Mouse (Mus musculus): ENCODE measurements around the gene Pgam2. TPM values are rescaled to one million over a fixed set of nuclear protein-coding genes. Genes with fewer than 3 reads are reported as not detected.

Pgam2 gene
- total and polyA plus RNA-seq, 2 experiments from 2014 or later, result 2.0 to 2.8 TPM

DNA sequence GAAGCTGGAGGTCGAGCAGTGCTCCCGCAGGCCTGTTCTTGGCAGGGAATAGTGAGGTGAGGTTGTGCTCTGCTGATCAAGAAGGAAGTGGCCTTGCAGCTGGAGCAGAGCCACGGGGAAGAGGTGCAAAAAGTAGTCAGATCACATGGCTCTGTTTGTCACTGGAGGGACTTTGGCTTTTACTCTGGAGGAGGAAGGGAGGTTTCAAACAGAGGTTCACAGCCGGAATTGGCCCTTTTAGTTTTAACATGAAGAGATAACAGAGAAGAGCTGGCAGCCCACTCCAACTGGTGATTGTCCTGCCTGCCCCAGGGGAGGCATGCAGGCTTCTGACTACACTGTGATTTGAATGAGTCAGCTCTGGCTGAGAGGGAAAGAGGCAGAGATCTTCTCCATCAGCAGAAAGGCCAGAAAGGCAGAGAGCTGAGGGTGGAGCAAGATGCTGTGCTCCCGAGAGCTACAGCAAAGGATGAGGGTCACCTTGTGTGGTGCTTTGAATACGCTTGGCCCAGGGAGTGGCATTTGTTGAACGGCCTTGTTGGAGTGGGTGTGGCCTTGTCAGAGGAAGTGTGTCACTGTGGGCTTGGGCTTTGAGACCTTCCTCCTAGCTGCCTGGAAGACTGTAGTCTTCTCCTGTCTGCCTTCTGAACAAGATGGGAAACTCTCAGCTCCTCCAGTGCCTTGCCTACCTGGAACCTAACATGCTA is 43.3 kb upstream of the Pgam2 start:
- Histone ChIP-seq H3K4me1 (ENCODE audit: insufficient read depth, low read length) (no peaks in the 10 kb centered on the region; the same call in 1 of the 2 replicates), H3K27me3 (ENCODE audit: insufficient read depth, low read length) (no peaks in the 10 kb centered on the region), H3K4me3 (ENCODE audit: low read length) (no peak overlapping the region), H3K27ac (no peak overlapping the region), H3K4me2 (ENCODE audit: low read depth, low read length) (no peak overlapping the region), H3K36me3 (ENCODE audit: insufficient read depth, low read length) (no peaks in the 10 kb centered on the region), H3K9me3 (ENCODE audit: low read length) (no peaks in the 10 kb centered on the region), H3K9ac (replicated peaks; ENCODE audit: low read length) (no peak overlapping the region)
- 70% methylated on average over 7 of the region's 7 CpGs for WGBS
- TF ChIP-seq CTCF (IDR thresholded peaks at IDR 0.05; ENCODE audit: low read depth), result no peak
- DNase-seq (ENCODE audit: low spot score) (no peak), ATAC-seq (no peak)

DNA sequence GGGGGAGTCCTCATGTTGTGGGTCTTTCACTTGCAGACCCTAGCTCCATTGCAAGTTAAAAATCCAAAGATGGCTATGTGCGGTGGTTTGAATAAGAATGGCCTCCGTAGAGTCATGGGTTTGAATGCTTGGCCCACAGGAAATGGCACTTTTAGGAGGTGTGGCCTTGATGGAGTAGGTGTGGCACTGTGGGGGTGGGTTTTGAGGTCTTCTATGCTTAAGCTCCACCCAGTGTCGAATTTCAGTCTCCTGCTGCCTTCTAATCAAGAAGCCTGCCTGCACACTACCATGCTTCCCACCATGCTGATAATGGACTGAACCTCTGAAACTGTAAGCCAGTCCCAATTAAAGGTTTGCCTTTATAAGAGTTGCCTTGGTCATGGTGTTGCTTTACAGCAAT is 39.6 kb upstream of the Pgam2 start:
- ATAC-seq (no peak), DNase-seq (ENCODE audit: low spot score) (no peak)
- Histone ChIP-seq H3K27ac (no peak overlapping the region), H3K27me3 (ENCODE audit: insufficient read depth, low read length) (no peaks in the 10 kb centered on the region), H3K9ac (replicated peaks; ENCODE audit: low read length) (no peak overlapping the region), H3K4me3 (ENCODE audit: low read length) (no peak overlapping the region), H3K36me3 (ENCODE audit: insufficient read depth, low read length) (no peaks in the 10 kb centered on the region), H3K4me2 (ENCODE audit: low read depth, low read length) (no peak overlapping the region), H3K4me1 (ENCODE audit: insufficient read depth, low read length) (no peaks in the 10 kb centered on the region), H3K9me3 (ENCODE audit: low read length) (no peaks in the 10 kb centered on the region)
- WGBS, result 92% methylated on average over 3 of the region's 3 CpGs
- no peak for TF ChIP-seq CTCF (IDR thresholded peaks at IDR 0.05; ENCODE audit: low read depth)

DNA sequence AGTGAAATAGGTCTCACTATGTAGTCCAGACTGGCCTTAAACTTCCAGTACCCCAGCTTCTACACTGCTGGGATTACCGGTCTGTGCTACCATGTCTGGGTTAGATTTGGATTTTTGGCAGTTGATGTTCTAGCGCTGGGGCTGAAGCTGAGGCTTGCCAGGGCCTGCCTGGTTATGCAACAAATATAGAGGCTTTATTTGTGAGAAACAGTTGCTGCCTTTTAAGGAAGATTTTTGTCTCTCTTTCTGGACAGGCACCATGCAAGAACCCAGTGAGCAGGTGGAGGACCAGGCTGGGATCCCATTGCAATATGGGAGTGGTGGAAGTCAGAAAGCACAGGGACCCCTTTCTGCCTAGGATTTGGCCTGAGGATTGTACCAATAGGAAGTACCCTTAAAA is 38.2 kb upstream of the Pgam2 start:
- no peak for ATAC-seq
- Histone ChIP-seq H3K4me2 (ENCODE audit: low read depth, low read length) (no peak overlapping the region), H3K36me3 (ENCODE audit: insufficient read depth, low read length) (no peaks in the 10 kb centered on the region), H3K27ac (no peak overlapping the region), H3K27me3 (ENCODE audit: insufficient read depth, low read length) (no peaks in the 10 kb centered on the region), H3K9ac (replicated peaks; ENCODE audit: low read length) (no peak overlapping the region), H3K4me3 (ENCODE audit: low read length) (no peak overlapping the region), H3K4me1 (ENCODE audit: insufficient read depth, low read length) (no peaks in the 10 kb centered on the region), H3K9me3 (ENCODE audit: low read length) (no peaks in the 10 kb centered on the region)
- no peak for TF ChIP-seq CTCF (IDR thresholded peaks at IDR 0.05; ENCODE audit: low read depth)
- no peak for DNase-seq (ENCODE audit: low spot score)
- 91% methylated on average over 2 of the region's 2 CpGs for WGBS

DNA sequence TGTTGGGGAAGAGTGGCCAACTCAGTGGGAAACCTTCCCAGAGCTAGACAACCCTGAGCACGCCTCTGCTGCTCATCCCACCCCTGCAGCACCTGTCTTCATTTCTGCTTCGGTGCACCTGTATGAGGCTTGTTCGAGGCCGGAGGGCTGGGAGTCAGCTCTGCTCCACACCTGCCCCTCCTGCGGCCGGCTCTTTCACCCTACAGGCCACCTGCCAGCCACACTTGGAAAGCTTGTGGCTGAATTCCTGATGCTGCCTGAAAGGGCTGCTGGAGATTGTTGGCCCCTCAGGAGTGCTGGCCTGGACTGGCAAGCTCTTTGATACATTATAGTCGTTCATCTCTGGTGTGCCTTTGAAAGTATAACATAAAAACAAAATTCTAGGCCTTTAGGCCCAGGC is 36.8 kb upstream of the Pgam2 start:
- Histone ChIP-seq H3K9me3 (ENCODE audit: low read length) (no peaks in the 10 kb centered on the region), H3K9ac (replicated peaks; ENCODE audit: low read length) (no peak overlapping the region), H3K36me3 (ENCODE audit: insufficient read depth, low read length) (no peaks in the 10 kb centered on the region), H3K4me2 (ENCODE audit: low read depth, low read length) (no peak overlapping the region), H3K27me3 (ENCODE audit: insufficient read depth, low read length) (no peaks in the 10 kb centered on the region), H3K4me3 (ENCODE audit: low read length) (no peak overlapping the region), H3K4me1 (ENCODE audit: insufficient read depth, low read length) (no peaks in the 10 kb centered on the region), H3K27ac (no peak overlapping the region)
- DNase-seq (ENCODE audit: low spot score) (no peak), ATAC-seq (no peak)
- no peak for TF ChIP-seq CTCF (IDR thresholded peaks at IDR 0.05; ENCODE audit: low read depth)
- WGBS, result 76% methylated on average over 7 of the region's 7 CpGs

DNA sequence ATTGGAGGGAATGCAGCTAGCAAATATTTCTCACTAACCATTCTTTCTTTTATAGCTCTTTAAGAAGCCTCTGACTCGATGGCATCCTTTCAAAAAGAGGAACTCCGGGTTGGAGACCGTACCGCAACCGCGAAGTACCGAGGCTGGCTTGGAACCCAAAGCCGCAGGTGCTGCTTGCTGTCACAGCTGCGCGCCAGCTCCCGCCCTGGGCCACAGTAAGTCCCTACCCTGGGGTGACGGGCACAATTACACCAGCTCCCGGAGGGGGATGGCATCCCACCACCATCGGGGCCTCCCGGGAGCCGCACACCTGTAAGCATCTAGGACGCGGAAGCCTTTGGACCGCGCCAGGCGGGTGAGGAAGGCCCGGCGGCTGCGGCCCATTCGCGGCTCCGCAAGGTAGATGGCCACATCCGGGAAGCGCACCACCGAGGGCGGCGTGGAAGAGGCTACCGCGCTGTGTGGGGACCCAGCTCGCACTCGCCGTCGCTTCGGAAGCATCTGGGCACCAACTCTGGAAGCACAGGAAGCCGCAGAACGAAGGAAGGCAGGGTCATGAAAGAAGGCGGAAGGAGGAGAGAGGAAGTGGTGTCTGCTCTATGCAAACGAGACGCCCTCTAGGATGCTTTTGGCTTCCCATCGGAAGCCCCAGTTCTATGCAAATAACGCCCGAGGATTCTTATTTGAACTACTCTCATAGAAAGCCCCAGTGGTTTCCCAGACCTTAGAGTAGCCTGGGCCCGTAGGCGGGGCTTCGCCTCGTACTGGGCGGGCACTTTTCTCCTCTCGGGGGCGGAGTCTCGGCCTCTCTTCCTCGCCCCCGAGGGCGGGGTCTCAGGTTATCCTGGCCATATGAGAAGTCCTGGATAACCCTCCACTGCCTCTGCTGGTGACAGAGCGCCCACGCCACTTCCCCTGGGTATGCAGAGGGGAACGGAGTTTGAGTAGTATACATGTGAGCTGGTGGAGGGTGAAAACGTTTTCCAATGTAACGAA is 34.0 kb upstream of the Pgam2 start, which contains the start of gene Polm:
Gene Polm, minus strand, starts transcription at position 766 of the 996 bp plus-strand sequence.
- no peaks in the 10 kb centered on the region for H3K4me1 ChIP-seq (ENCODE audit: insufficient read depth, low read length)
- WGBS, result under 1% methylated on average over 63 of the region's 63 CpGs
- peak; percentile 82 for TF ChIP-seq CTCF (IDR thresholded peaks at IDR 0.05; ENCODE audit: low read depth)
- no peaks in the 10 kb centered on the region for H3K27me3 ChIP-seq (ENCODE audit: insufficient read depth, low read length)
- DNase-seq (ENCODE audit: low spot score) (peak; percentile 96), ATAC-seq (peak; percentile 94)
- H3K9ac ChIP-seq (replicated peaks; ENCODE audit: low read length), result peak within 1 kb of the TSS; percentile 85
- H3K27ac ChIP-seq, result peak within 1 kb of the TSS; percentile 83
- H3K4me2 ChIP-seq (ENCODE audit: low read depth, low read length), result peak within 1 kb of the TSS; percentile 70
- peak within 1 kb of the TSS; percentile 69 for H3K4me3 ChIP-seq (ENCODE audit: low read length)
- H3K36me3 ChIP-seq (ENCODE audit: insufficient read depth, low read length), result no peaks in the 10 kb centered on the region; the same call in none of the 2 replicates
- no peaks in the 10 kb centered on the region for H3K9me3 ChIP-seq (ENCODE audit: low read length)

DNA sequence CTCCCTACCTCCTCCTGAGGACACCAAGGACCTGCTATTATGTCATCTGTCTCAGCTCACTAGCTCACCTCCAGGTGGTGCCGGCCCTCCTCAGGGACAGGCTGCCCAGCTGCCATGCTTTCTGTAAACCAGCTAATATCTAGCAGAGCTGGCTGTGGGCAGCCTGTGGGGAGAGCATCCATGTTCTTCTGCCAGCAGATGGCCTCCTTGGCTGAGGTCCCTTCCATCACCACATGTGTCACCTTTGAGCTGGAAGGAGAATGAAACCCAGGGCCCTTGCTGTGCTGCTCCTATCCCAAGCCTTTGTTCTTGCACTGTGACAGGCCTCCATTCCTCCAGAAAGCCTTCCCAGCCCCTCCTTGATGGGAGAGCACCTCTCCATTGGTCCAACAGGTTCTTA is 32.6 kb upstream of the Pgam2 start:
- Histone ChIP-seq H3K27me3 (ENCODE audit: insufficient read depth, low read length) (no peaks in the 10 kb centered on the region), H3K4me2 (ENCODE audit: low read depth, low read length) (no peak overlapping the region), H3K9ac (replicated peaks; ENCODE audit: low read length) (0 out of 2 replicates have a peak overlapping the region, but pooled peaks have one; percentile 21), H3K36me3 (ENCODE audit: insufficient read depth, low read length) (peaks cover 12% of the 10 kb centered on the region), H3K27ac (no peak overlapping the region), H3K4me1 (ENCODE audit: insufficient read depth, low read length) (no peaks in the 10 kb centered on the region), H3K4me3 (ENCODE audit: low read length) (no peak overlapping the region), H3K9me3 (ENCODE audit: low read length) (no peaks in the 10 kb centered on the region)
- TF ChIP-seq CTCF (IDR thresholded peaks at IDR 0.05; ENCODE audit: low read depth), result peak; percentile 61
- ATAC-seq (peak; percentile 47), DNase-seq (ENCODE audit: low spot score) (peak; percentile 67)
- 29% methylated on average over 1 of the region's 1 CpGs for WGBS

Measured in hindbrain, postnatal 0 days (tissue).